Mouse (Mus musculus) lung, adult 2 months (tissue): ENCODE measurements around the gene Hhat.

ENCODE experiments used
- CTCF ChIP-seq: fragments of 200-500 bp; IDR thresholded peaks from 2 replicates; pipeline ENCODE4 v1.5.1; 2011; ENCODE audit warnings: mild to moderate bottlenecking, low read length, control low read depth; ENCODE audit not compliant: insufficient read depth
- POLR2A ChIP-seq: fragments of 200-500 bp; IDR thresholded peaks from 2 replicates; pipeline ENCODE4 v1.6.1; 2011; ENCODE audit warnings: low read depth, mild to moderate bottlenecking, control low read depth, low read length, borderline replicate concordance; ENCODE audit errors: extremely low read depth

DNA sequence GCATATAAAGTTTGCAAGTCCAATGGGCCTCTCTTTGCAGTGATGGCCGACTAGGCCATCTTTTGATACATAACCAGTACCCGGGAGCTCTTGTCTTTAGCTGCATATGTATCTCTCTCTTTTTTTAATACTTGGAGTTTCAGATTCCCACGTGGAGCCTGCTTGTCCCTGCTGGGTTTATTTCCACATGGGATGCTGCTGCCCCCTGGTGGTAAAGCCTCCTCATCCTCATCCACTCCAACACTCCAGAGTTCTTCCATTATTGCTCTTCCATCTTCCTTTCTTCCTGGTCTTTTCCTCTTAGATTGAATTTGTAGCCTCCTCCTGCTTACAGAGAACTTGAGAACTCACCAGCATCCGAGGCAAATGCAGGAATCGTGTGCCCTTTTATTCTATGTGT lies 48.9 kb downstream of the Hhat start:
- TF ChIP-seq POLR2A: no peak
- peak; percentile 80 for TF ChIP-seq CTCF
